Mouse (Mus musculus) cortical plate, adult 2 months (tissue): Measurements from ENCODE around the gene Taf8.

ENCODE experiments used
- CTCF ChIP-seq: fragments of 200-500 bp; IDR thresholded peaks from 2 replicates; pipeline ENCODE4 v1.5.1; 2011; ENCODE audit warnings: mild to moderate bottlenecking, control low read depth, low read length; ENCODE audit not compliant: insufficient read depth; ENCODE audit errors: extremely low read depth
- POLR2A ChIP-seq: fragments of 200-500 bp; IDR thresholded peaks from 2 replicates; pipeline ENCODE4 v1.6.1; 2011; ENCODE audit warnings: mild to moderate bottlenecking, low read length, control low read depth; ENCODE audit not compliant: insufficient read depth; ENCODE audit errors: extremely low read depth

DNA sequence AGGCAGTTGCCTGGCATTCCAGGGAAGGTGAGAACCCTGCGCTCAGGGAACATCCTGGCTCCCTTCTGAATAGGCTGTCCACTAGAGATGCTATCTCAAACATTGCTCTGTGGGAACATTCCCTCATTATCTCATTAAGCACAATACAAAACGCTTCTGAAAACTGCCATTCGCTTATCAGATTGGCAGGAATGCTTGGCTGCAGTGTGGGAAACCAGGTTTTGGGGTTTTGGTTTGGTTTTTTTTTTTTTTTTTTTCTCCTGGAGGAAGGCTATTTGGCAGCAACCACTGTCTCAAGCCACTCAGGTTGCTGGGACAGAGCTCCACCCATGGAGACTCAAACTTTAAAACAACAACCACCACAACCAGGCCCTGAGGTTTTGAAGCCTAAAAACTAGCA, 22.2 kb downstream of the Taf8 start:
- TF ChIP-seq CTCF (no peak), POLR2A (no peak)
